Mouse (Mus musculus): ENCODE results near the gene Ss18l2. TPM values are rescaled to one million over a fixed set of nuclear protein-coding genes. Genes with fewer than 3 reads are reported as not detected.
A peak's percentile ranks its signal among the peaks of the same experiment; 100 is the strongest.

Ss18l2 gene
- polyA plus RNA-seq, 1 experiment from 2014 or later: 194 TPM

GRCm38 (mm10) chr9:121718792-121719318, 8.7 kb downstream of the Ss18l2 start, which contains the start of gene Nktr:
Gene Nktr, plus strand, starts transcription at chr9:121719169.
- H3K9me3 ChIP-seq (replicated peaks; ENCODE audit: low read length): no peaks in the 10 kb centered on the region
- peak within 1 kb of the TSS; percentile 71 for H3K4me3 ChIP-seq (replicated peaks; ENCODE audit: low read depth, low read length)
- peak within 1 kb of the TSS; percentile 84 for H3K4me2 ChIP-seq (ENCODE audit: low read length)
- peak within 1 kb of the TSS; percentile 95 for H3K9ac ChIP-seq (ENCODE audit: low read depth, low read length)
- H3K4me1 ChIP-seq (replicated peaks; ENCODE audit: insufficient read depth, low read length): 0 out of 2 replicates have a peak, but pooled peaks cover 2% of the 10 kb centered on the region
- peak; percentile 99 for DNase-seq (ENCODE audit: low spot score)
- no peaks in the 10 kb centered on the region for H3K36me3 ChIP-seq (ENCODE audit: insufficient read depth, low read length)
- ATAC-seq (replicated peaks; ENCODE audit: low FRiP score, low read depth): peak; percentile 99
- TF ChIP-seq CTCF (IDR thresholded peaks at IDR 0.05; ENCODE audit: low read depth): peak; percentile 38
- no peaks in the 10 kb centered on the region for H3K27me3 ChIP-seq (ENCODE audit: insufficient read depth, low read length)
- under 1% methylated on average over 60 of the region's 61 CpGs for WGBS
- H3K27ac ChIP-seq: peak within 1 kb of the TSS; percentile 98

DNA sequence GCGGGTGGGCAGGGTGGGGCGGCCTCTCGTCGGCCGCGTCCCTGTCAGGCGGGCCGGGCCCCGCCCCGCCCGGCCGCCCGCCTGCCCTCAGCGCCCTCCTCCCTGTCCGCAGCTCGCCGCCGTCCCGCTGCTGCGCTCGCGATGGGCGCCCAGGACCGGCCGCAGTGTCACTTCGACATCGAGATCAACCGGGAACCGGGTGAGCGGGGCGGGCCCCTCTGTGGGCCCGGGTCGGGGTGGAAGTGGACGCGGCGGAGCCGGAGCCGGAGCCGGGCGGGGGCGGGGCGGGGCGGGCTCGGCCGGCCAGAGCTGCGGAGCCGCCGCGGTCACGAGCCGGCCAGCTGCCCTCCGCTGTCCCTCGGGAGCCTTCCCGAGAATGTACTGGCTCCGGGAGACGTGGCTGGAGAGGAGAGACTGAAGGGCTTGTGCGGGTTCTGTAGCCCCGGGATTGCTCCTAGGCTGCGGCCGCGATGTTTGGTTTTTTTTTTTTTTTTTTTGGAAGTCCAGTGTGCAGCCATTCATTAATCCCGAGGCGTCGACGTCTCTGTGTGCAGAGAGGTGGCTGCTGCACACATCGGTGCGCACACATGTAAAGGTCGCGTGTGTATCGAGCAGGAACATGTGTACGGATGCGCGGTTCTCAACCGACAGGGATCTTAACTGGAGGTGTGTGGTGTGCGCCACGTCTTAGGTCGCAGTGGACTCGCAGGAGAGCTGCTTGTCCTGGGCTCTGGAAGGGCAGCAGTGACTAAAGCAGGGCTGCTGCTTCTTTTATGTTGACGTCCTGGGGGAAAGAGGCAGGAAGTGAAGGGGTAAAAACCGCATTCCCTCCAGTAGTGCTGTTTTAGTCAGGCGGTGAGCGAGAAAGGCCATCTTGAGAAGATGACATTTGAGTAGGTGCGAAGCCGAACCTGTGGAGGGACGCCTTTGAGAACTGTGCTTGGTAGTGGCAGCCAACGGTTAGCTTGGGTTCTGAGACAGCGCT, 9.5 kb downstream of the Ss18l2 start:
- H3K9ac ChIP-seq (ENCODE audit: low read depth, low read length): peak overlapping the region; percentile 95
- under 1% methylated on average over 69 of the region's 87 CpGs for WGBS
- H3K4me3 ChIP-seq (replicated peaks; ENCODE audit: low read depth, low read length): peak overlapping the region; percentile 71
- H3K27me3 ChIP-seq (ENCODE audit: insufficient read depth, low read length): no peaks in the 10 kb centered on the region
- TF ChIP-seq CTCF (IDR thresholded peaks at IDR 0.05; ENCODE audit: low read depth): no peak
- peak overlapping the region; percentile 98 for H3K27ac ChIP-seq
- H3K9me3 ChIP-seq (replicated peaks; ENCODE audit: low read length): no peaks in the 10 kb centered on the region
- H3K4me2 ChIP-seq (ENCODE audit: low read length): peak overlapping the region; percentile 84
- ATAC-seq (replicated peaks; ENCODE audit: low FRiP score, low read depth): peak; percentile 72
- H3K4me1 ChIP-seq (replicated peaks; ENCODE audit: insufficient read depth, low read length): 0 out of 2 replicates have a peak, but pooled peaks cover 2% of the 10 kb centered on the region
- DNase-seq (ENCODE audit: low spot score): peak; percentile 66
- H3K36me3 ChIP-seq (ENCODE audit: insufficient read depth, low read length): no peaks in the 10 kb centered on the region

- 81% methylated on average over 6 of the region's 6 CpGs for WGBS
- H3K9ac ChIP-seq (ENCODE audit: low read depth, low read length): no peak overlapping the region
- no peaks in the 10 kb centered on the region for H3K4me1 ChIP-seq (replicated peaks; ENCODE audit: insufficient read depth, low read length)
- H3K36me3 ChIP-seq (ENCODE audit: insufficient read depth, low read length): peaks cover 44% of the 10 kb centered on the region
- no peak overlapping the region for H3K27ac ChIP-seq
- TF ChIP-seq CTCF (IDR thresholded peaks at IDR 0.05; ENCODE audit: low read depth): no peak
- DNase-seq (ENCODE audit: low spot score) (no peak), ATAC-seq (replicated peaks; ENCODE audit: low FRiP score, low read depth) (no peak)
- H3K27me3 ChIP-seq (ENCODE audit: insufficient read depth, low read length): no peaks in the 10 kb centered on the region
- no peaks in the 10 kb centered on the region for H3K9me3 ChIP-seq (replicated peaks; ENCODE audit: low read length)
- H3K4me3 ChIP-seq (replicated peaks; ENCODE audit: low read depth, low read length): no peak overlapping the region
- no peak overlapping the region for H3K4me2 ChIP-seq (ENCODE audit: low read length)
Measured at GRCm38 (mm10) chr9:121740490-121740889, 30.4 kb downstream of the Ss18l2 start.

GRCm38 (mm10) chr9:121741168-121741567, 31.0 kb downstream of the Ss18l2 start:
- H3K9ac ChIP-seq (ENCODE audit: low read depth, low read length): no peak overlapping the region
- H3K9me3 ChIP-seq (replicated peaks; ENCODE audit: low read length): no peaks in the 10 kb centered on the region
- no peak overlapping the region for H3K4me3 ChIP-seq (replicated peaks; ENCODE audit: low read depth, low read length)
- whole genome bisulfite sequencing: 95% methylated on average over 3 of the region's 3 CpGs
- H3K4me2 ChIP-seq (ENCODE audit: low read length): no peak overlapping the region
- H3K27ac ChIP-seq: no peak overlapping the region
- DNase-seq (ENCODE audit: low spot score) (no peak), ATAC-seq (replicated peaks; ENCODE audit: low FRiP score, low read depth) (no peak)
- TF ChIP-seq CTCF (IDR thresholded peaks at IDR 0.05; ENCODE audit: low read depth): no peak
- no peaks in the 10 kb centered on the region for H3K4me1 ChIP-seq (replicated peaks; ENCODE audit: insufficient read depth, low read length)
- no peaks in the 10 kb centered on the region for H3K27me3 ChIP-seq (ENCODE audit: insufficient read depth, low read length)
- peaks cover 45% of the 10 kb centered on the region for H3K36me3 ChIP-seq (ENCODE audit: insufficient read depth, low read length)

DNA sequence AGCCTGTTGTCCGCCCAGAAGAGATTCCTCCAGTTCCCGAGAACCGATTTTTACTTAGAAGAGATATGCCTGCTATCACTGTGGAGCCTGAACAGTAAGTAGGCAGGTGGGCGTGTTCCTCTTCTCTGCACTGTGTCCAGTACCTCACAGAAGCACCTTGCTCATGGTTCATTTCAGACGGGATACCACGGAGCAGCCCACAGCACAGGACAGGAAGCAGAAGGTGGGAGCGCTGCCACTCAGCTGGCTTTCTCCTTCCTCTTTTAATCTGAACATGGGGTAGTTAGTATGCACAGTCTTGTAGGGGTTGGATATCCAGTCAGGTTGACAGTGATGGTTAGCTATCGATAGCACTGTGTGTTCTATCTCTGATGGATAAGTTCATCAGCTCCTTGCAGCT, 33.9 kb downstream of the Ss18l2 start:
- Histone ChIP-seq H3K4me2 (ENCODE audit: low read length) (no peak overlapping the region), H3K4me1 (replicated peaks; ENCODE audit: insufficient read depth, low read length) (no peaks in the 10 kb centered on the region), H3K4me3 (replicated peaks; ENCODE audit: low read depth, low read length) (no peak overlapping the region), H3K9me3 (replicated peaks; ENCODE audit: low read length) (no peaks in the 10 kb centered on the region), H3K27me3 (ENCODE audit: insufficient read depth, low read length) (no peaks in the 10 kb centered on the region), H3K27ac (no peak overlapping the region), H3K9ac (ENCODE audit: low read depth, low read length) (no peak overlapping the region), H3K36me3 (ENCODE audit: insufficient read depth, low read length) (peaks cover 74% of the 10 kb centered on the region)
- no peak for ATAC-seq (replicated peaks; ENCODE audit: low FRiP score, low read depth)
- WGBS: 94% methylated on average over 8 of the region's 8 CpGs
- no peak for TF ChIP-seq CTCF (IDR thresholded peaks at IDR 0.05; ENCODE audit: low read depth)
- DNase-seq (ENCODE audit: low spot score): no peak

DNA sequence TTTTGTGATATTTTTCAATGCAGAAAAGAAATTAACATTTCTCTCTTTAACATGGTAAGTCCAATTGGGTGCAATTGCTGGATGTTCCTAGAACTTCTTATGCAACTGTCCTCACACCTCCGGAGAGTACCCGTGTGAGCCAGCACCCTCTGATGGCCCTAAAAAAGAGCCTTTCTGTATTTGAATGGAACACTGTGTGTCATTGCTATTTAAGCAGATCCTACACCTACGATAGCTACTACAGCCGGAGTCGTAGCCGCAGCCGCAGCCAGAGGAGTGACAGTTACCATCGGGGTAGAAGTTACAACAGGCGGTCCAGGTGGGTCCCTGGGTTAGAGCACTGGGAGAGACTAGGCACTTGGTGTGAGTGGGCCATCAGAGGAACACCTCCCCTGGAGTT, 42.6 kb downstream of the Ss18l2 start:
- Histone ChIP-seq H3K36me3 (ENCODE audit: insufficient read depth, low read length) (peaks cover 64% of the 10 kb centered on the region), H3K9me3 (replicated peaks; ENCODE audit: low read length) (no peaks in the 10 kb centered on the region), H3K27ac (no peak overlapping the region), H3K9ac (ENCODE audit: low read depth, low read length) (no peak overlapping the region), H3K27me3 (ENCODE audit: insufficient read depth, low read length) (no peaks in the 10 kb centered on the region), H3K4me2 (ENCODE audit: low read length) (no peak overlapping the region), H3K4me1 (replicated peaks; ENCODE audit: insufficient read depth, low read length) (no peaks in the 10 kb centered on the region), H3K4me3 (replicated peaks; ENCODE audit: low read depth, low read length) (no peak overlapping the region)
- WGBS: 94% methylated on average over 9 of the region's 9 CpGs
- DNase-seq (ENCODE audit: low spot score) (no peak), ATAC-seq (replicated peaks; ENCODE audit: low FRiP score, low read depth) (no peak)
- no peak for TF ChIP-seq CTCF (IDR thresholded peaks at IDR 0.05; ENCODE audit: low read depth)
